Mouse (Mus musculus): ENCODE measurements around the gene Nlgn1.

DNA sequence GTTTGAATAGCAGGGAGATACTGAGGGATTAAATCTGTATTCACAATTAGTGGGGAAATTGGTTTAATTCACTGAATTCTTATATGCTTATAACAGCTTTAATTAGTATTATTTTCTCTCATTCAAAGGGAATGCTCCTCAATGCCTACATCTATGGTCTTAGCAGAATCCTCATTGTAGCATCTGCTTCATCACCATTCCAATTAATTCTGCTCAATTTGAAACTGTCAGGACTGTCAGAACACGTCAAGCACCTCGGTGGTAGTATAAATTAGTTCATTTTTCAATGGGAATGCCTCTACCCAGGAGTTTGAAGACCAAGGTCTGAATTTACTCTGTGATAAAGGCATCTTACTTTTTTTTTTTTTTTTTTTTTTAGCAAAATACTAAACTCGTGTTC, 158.6 kb downstream of the Nlgn1 start:
- no peak for TF ChIP-seq CTCF (conservative IDR thresholded peaks at IDR 0.05; ENCODE audit: low read length)
- no peak for TF ChIP-seq POU5F1 (IDR thresholded peaks at IDR 0.05; ENCODE audit: borderline replicate concordance, low read length)
- no peak for TF ChIP-seq NANOG (IDR thresholded peaks at IDR 0.05; ENCODE audit: borderline replicate concordance, low read length)
